Mouse (Mus musculus): ENCODE measurements at regions not wholly inside any gene's neighbourhood (a gene's known extent, or its start where the extent isn't known, plus 50 kb on each side); places are given as distances from the start of the nearest gene placed in this dataset.
"Not testable (repeated sequence)": the region's sequence is repeated elsewhere in the genome, so short reads cannot be mapped to it uniquely, and the experiment has no call there.

DNA sequence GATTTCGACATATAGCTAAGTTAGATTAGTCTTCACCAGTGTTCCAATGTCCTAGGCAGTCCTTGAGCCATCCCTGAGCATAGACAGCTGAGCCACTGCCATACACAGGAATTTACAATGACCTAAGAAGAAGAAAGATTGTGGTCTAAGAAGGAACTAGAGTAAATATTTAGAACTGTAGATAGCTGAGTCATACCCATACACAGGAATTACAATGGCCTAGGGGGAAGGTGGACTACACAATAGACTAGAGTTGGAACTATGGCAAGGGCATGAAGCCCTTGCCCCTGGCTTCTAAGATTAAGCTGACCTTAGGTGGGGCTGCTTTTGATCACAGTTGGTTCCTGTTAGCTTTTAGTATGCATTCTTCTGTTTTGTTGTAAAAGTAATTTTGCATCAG is 173.0 kb downstream of the Impad1 start:
- H3K27ac ChIP-seq (replicated peaks); DNase-seq (ENCODE audit: low spot score); H3K4me1 ChIP-seq; H3K9me3 ChIP-seq; H3K27me3 ChIP-seq (replicated peaks; ENCODE audit: low read depth, poor library complexity, severe bottlenecking); H3K36me3 ChIP-seq (replicated peaks); H3K4me3 ChIP-seq: not testable (repeated sequence)
- WGBS, result 81% methylated on average over 1 of the region's 1 CpGs

DNA sequence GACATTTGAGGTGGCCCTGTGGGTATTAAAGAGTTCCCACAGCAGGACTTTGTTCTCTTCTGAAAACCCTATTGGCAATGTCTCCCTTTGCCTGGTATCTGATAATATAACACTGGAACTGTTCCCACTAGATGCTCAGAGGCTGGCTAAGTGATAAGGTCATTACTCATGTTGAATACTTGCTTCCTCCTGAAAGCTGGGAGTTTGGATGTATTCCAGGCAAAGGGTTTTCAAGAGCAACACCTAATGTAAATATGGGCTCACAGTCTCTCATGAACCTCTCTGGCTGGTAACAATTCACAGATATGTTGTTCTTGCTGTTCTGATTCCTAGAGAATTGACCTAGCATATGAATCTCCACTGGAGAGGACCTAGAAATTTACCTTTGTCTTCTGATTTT is 178.6 kb downstream of the Impad1 start:
- Histone ChIP-seq H3K36me3 (replicated peaks) (no peaks in the 10 kb centered on the region), H3K27me3 (replicated peaks; ENCODE audit: low read depth, poor library complexity, severe bottlenecking) (no peaks in the 10 kb centered on the region), H3K4me1 (no peaks in the 10 kb centered on the region), H3K9me3 (no peaks in the 10 kb centered on the region), H3K27ac (replicated peaks) (no peak overlapping the region), H3K4me3 (no peak overlapping the region)
- DNase-seq (ENCODE audit: low spot score), result no peak

Data from embryonic facial prominence, embryonic 10.5 days (tissue).